Mouse (Mus musculus): ENCODE measurements around the gene Tmem178b.

DNA sequence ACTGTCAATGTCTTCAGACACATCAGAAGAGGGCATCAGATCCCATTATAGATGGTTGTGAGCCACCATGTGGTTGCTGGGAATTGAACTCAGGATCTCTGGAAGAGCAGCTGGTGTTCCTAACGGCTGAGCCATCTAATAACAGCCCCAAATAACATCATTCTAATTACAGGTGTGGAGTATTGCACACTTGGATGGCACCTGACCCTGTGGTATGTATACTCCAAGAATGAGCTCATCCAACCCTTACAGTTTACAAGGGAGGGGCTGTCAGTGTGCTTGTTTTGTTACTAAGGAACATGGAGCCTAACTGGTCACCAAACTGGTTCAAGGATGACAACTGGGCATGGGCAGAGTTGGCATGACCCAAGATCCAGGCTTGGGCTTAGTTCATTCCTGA is 190.8 kb downstream of the Tmem178b start:
- TF ChIP-seq CTCF (IDR thresholded peaks at IDR 0.05; ENCODE audit: insufficient read depth, low read depth, low read length) (no peak), POLR2A (IDR thresholded peaks at IDR 0.05; ENCODE audit: insufficient read depth, low read depth, low read length) (no peak)

Data from olfactory bulb, adult 2 months (tissue).